Mouse (Mus musculus) heart, postnatal 25 days (tissue): ENCODE data around the gene Dcaf4. TPM values are rescaled to one million over a fixed set of nuclear protein-coding genes. Genes with fewer than 3 reads are reported as not detected.

ENCODE experiments used
- DNase-seq: peaks from one replicate; pipeline ENCODE4 v3.0.0; 2022; ENCODE audit warnings: low spot score
- intact Hi-C: fragments of 180-260 bp; cut with DNase I; formaldehyde crosslinking; loops from one replicate; pipeline ENCODE4 v1.15.1; 2025
- total RNA-seq, 2 experiments: library from RNA; stranded (reverse); gene quantifications; 2 replicates each; pipeline ENCODE4 v1.2.3; 2021

Dcaf4 gene
- total RNA-seq, 2 experiments from 2014 or later: 14.1 to 15.2 TPM

- DNase-seq: no peak
- intact Hi-C loops: no loop called here
These were observed 24.9 kb upstream of the Dcaf4 start for GRCm38 (mm10) chr12:83495248-83495960.

- no peak for DNase-seq
These were observed 24.3 kb upstream of the Dcaf4 start for GRCm38 (mm10) chr12:83495961-83496282.

GRCm38 (mm10) chr12:83496336-83496735 is 23.9 kb upstream of the Dcaf4 start:
- intact Hi-C loops: no loop called here

More at GRCm38 (mm10) chr12:83495961-83496282, 24.3 kb upstream of the Dcaf4 start:
- intact Hi-C loops: no loop called here

GRCm38 (mm10) chr12:83496736-83497135 is 23.5 kb upstream of the Dcaf4 start:
- no peak for DNase-seq
- intact Hi-C loops: no loop called here

More at GRCm38 (mm10) chr12:83496336-83496735, 23.9 kb upstream of the Dcaf4 start:
- DNase-seq: no peak

GRCm38 (mm10) chr12:83497959-83498358 is 22.3 kb upstream of the Dcaf4 start:
- DNase-seq: no peak
- intact Hi-C loops: no loop called here

- intact Hi-C loops: no loop called here
These were observed 21.0 kb upstream of the Dcaf4 start for GRCm38 (mm10) chr12:83499256-83499655.

GRCm38 (mm10) chr12:83502190-83502589 is 18.1 kb upstream of the Dcaf4 start:
- intact Hi-C loops: loop anchor here (1.0 to 5.0 kb wide), 2 partner anchors 290 to 388 kb away; no protein-coding TSS in a partner anchor
- no peak for DNase-seq

More at GRCm38 (mm10) chr12:83499256-83499655, 21.0 kb upstream of the Dcaf4 start:
- no peak for DNase-seq

- intact Hi-C loops: no loop called here
- no peak for DNase-seq
These were observed 13.7 kb upstream of the Dcaf4 start for GRCm38 (mm10) chr12:83506543-83506942.

GRCm38 (mm10) chr12:83510586-83510985 is 9.7 kb upstream of the Dcaf4 start:
- no peak for DNase-seq
- intact Hi-C loops: no loop called here

GRCm38 (mm10) chr12:83512783-83513182 is 7.5 kb upstream of the Dcaf4 start:
- no peak for DNase-seq
- intact Hi-C loops: no loop called here

GRCm38 (mm10) chr12:83513185-83513584 is 7.1 kb upstream of the Dcaf4 start:
- DNase-seq: no peak
- intact Hi-C loops: no loop called here

- DNase-seq: no peak
These were observed 6.0 kb upstream of the Dcaf4 start for GRCm38 (mm10) chr12:83514216-83514615.

GRCm38 (mm10) chr12:83517580-83517979 is 2.7 kb upstream of the Dcaf4 start:
- DNase-seq: no peak
- intact Hi-C loops: no loop called here

More at GRCm38 (mm10) chr12:83514216-83514615, 6.0 kb upstream of the Dcaf4 start:
- intact Hi-C loops: no loop called here

- intact Hi-C loops: no loop called here
- DNase-seq: no peak
These were observed 817 bp downstream of the Dcaf4 start for GRCm38 (mm10) chr12:83521083-83521482.

- DNase-seq: no peak
- intact Hi-C loops: no loop called here
These were observed 2.8 kb downstream of the Dcaf4 start for GRCm38 (mm10) chr12:83523056-83523455.

- intact Hi-C loops: no loop called here
- DNase-seq: no peak
These were observed 3.6 kb downstream of the Dcaf4 start for GRCm38 (mm10) chr12:83523892-83524291.

- intact Hi-C loops: no loop called here
- no peak for DNase-seq
These were observed 4.1 kb downstream of the Dcaf4 start for GRCm38 (mm10) chr12:83524329-83524728.

GRCm38 (mm10) chr12:83525822-83526544 is 5.7 kb downstream of the Dcaf4 start:
- intact Hi-C loops: no loop called here
- DNase-seq: no peak

- DNase-seq: no peak
- intact Hi-C loops: no loop called here
These were observed 7.5 kb downstream of the Dcaf4 start for GRCm38 (mm10) chr12:83527816-83528215.

GRCm38 (mm10) chr12:83528665-83529064 is 8.4 kb downstream of the Dcaf4 start:
- DNase-seq: no peak
- intact Hi-C loops: no loop called here

- DNase-seq: no peak
- intact Hi-C loops: no loop called here
These were observed 11.7 kb downstream of the Dcaf4 start for GRCm38 (mm10) chr12:83531992-83532391.
